Mouse (Mus musculus) hematopoietic stem cell, adult 5-6 weeks (primary cell): ENCODE data around the gene Lnx1. TPM values are rescaled to one million over a fixed set of nuclear protein-coding genes. Genes with fewer than 3 reads are reported as not detected.

Experiments used
- ATAC-seq, 2 experiments: fragments of 125-278 bp in 1 of 2; replicated peaks in 1 of 2; 2 replicates each; pipeline ENCODE4 v1.8.0; 2016 to 2017; ENCODE audit warnings: inconsistent platforms in 2 of 2, mild to moderate bottlenecking in 2 of 2, moderate number of reproducible peaks in 2 of 2, low read depth in 1 of 2, moderate TSS enrichment in 1 of 2; ENCODE audit not compliant: low FRiP score in 2 of 2, poor library complexity in 2 of 2, severe bottlenecking in 2 of 2, insufficient read depth in 1 of 2, low TSS enrichment in 1 of 2
- total RNA-seq: library from RNA; stranded (forward); fragments of 172-1452, 232-1000 nt; gene quantifications from 2 replicates; pipeline ENCODE4 v1.2.3, GENCODE M21; 2017

The Lnx1 gene
- 0.05 and 0.25 TPM in 2 replicates for total RNA-seq

DNA sequence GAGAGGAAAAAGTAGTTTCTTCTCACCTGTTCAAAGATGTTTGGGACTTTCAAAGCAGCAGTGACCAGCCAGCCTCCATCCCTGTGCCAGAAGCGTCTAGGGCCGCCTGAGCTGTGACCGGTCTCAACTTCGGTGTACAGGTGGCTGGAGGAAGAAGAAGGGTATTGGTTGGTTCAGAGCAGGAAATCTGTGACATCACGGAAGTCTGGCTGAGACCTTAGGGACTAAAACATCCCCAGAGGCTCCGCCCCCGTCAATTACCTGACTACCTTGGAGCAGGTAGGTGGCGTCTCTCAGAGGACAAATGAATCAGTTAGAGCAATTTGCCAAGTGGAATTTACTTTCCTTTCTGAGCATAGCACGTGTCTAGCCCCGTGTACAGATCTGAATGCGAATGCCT, at the start of gene Lnx1:
Gene Lnx1 (minus strand): TSS at position 147 of the 400 bp plus-strand sequence.
- no peak for ATAC-seq

DNA sequence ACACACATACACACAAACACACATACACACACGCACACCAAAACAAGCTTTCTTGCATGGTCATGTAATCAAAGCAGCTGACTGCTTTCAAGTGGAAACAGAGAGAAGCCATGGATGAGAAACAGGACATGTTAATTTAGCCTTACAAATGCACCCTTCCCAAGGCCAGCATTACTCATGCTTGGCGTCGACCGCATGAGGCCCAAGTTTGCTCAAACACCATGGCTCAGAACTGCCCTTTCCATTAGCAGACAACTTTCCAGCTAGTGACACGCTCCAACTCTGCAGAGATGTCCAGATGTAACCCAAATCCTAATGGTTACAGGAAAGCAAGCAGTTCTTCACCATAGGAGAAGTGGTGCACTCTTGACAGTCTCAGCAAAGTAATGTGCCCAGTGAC, 47.8 kb upstream of the Lnx1 start:
- ATAC-seq, result no peak

DNA sequence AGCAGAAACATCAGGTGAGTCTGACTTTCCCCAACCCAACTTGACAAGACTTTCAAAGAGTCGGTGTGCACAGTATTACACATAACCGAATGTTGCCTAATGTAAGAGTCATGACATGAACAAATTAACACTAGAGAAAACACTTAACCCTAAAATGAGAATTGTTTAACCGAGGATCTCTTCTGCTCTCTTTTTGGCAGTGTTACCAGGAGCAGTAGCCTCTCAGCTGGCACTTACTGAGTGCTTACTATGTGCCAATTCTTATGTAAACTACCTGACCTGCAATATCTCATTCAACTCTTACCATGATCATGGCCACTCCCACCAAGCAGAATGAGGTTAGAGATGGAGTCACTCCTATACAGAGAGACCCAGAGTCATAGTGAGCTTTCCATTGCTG, 44.8 kb upstream of the Lnx1 start:
- no peak for ATAC-seq

DNA sequence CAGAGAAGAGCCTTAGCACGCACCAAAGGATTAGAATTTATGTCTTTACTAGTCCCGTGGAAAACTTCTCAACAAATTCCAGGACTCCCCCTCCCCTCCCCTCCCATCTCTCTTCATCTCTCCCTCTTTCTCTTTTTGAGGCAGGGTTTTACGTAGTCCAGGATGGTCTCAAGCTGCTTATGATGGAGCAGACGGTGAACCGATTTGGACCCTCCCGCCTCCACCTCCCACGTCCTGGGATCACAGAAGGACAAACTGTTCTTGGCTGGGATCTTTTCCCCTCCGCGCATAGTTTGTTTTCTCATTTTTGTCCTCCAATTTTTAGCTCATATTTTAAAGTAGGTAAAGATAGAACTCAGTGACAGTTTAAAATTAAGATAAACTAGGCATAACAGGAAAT, 38.2 kb upstream of the Lnx1 start:
- ATAC-seq, result no peak

DNA sequence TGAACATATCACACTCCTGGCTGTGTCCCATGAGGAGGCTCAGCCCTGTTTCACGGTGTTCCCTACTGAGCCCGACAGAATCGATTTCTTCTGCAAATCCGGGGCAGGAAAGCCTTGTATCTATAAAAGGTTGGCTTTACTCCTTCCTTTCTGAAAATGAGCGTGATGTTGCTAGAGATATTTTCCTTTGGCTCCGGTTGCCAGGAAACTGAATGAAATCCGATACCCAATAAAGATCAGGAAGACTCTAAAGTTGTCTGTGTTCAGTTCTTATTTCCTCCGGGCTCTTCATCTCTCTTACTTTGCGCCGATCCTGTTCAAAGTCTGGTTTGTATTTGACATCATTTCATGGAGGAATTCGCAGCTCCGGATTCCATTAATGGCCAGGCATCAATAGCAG, 36.7 kb upstream of the Lnx1 start:
- ATAC-seq, result no peak

DNA sequence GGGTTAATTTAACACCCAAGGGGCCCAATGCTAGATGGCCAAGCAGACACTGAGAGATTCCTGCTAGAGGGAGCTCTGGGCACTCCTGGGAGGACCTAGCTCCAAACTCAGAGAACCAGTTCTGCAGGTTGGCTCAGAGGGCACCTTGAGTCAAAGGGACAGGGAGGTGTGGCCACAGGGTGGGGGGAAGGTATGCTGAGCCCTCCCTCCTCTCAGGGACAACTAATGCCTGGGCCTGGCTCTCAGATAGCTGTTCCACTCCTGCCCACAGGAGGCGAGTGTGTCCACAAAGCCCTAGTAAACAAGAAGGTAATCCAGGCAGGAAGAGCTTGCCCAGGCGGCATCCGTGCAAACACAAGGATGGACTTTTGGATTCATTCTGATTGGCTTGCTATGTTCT, 35.6 kb upstream of the Lnx1 start:
- ATAC-seq, result no peak

DNA sequence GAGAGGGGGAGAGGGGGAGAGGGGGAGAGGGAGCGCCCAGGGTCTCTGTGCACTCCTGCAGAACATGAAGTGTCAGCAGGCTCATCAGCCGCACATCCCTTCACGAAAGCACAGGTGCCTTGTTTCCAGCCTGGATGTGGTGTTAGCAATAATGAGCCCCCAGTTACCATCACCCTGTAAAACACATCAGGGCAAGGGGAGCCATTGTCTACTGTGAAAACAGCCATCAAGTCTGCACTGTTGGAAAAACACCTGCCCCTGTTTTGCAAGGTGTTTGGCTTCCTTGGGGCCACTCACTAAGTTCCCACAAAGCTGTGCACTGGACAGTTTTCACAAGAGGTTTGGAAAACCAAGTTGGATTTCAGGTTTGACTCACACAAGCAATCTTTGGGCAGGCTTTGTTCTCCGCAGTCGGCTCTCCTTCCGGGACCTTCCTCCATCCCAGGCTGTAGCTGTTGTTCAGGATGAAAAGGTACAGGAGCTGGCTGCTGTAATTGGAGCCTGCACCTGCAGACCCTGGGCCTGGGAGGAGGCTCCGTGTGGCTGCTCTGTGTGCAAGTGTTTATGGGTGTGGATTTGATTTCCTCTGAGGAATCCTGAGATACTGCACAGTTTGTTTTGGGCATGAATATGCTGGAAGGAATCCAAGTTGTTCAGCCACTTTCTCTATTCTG, 31.3 kb upstream of the Lnx1 start:
- ATAC-seq, result no peak

DNA sequence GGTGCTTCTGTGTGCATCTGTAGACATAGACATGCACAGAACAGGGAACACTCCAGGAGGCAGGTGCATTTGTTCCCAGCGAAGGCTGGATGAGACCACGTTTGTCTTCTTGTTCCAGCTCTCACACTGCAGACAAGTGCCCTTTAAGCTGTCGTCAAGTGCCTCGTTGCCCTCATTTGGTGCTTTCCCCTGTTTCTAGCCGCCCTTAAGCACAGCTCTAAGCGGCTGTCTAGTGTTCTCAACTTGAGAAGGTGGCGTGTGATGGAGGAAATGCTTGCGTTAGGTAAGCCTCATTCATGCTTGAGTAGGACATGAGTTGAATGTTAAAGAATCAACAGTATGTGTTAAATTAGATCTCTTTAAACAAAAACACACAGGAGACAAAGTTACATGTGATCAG, 29.9 kb upstream of the Lnx1 start:
- no peak for ATAC-seq

DNA sequence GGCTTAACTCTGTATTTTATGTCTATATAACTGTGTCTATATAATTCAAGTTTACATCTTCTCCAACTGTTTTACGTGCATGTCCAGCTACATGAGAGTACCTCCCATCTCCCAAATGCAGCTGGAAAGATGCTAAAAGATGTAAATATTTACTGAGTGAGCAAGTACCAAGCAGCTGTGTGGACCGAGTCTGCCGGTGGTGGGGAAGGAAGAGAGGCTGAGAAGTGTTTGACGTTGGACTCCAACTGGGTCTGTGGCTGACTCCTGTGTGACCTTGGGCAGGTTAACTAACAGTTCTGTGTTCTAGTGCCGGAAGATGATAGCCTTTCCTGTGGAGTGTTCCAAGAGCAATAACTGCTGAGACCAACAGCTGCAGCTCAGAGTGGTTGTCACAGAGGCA, 27.9 kb upstream of the Lnx1 start:
- ATAC-seq, result no peak

DNA sequence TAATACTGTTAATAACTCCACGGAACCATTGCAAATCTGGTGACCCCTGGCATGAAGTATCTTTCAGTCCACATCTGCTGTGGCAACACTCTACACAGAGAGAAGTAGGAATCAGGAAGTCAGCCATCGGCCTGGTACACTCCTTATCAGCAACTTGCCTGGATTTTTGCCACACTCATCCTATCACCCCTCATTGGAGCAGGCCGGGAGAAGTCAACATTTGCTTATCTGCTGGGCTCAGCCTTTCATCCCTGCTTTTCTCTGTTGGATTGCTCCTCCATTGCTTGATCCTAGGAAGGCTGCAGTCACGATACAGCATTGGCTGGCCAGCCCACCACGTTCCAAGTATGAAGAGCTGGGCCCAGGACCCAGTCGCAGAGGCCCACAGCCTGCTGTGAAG, 26.9 kb upstream of the Lnx1 start:
- ATAC-seq, result no peak; a peak in 1 of 4 replicates

DNA sequence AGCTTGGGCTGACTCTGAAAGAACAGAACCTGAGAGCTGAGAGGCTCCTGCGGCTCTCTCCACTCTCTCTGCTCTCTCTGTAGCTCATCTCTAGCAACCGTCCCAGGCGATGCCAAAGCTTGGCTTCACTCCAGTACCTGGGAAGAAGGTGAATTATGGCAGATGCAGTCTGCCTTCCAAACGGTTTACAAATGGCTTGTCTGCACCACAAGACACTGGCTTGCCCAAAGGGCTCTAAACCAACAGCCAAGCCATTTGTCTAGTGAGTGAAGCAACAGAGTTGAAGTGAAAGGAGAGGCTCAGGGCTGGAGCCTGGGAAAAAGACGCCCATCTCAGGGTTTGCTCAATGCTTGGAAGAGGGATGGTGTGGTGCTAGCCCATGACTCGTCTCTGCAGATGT, 25.5 kb upstream of the Lnx1 start:
- no peak for ATAC-seq

DNA sequence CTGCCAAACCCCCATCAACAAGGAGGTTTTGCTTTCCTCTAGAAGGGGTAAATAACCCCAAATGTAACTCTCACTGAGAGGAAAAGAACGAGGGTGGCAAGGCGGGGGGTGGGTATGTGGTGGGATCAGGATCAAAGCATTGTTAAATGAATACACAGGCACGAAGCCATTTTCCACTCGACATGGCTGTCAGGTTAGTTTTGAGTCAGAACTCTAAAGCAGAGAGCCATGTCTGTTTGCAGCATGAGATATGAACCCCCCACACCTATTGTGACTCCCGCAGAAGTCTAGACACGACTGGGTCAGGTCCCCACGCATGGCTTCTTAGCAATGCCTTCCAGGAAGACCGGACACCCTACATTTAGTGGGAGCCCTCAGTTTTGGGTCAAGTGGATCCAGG, 24.6 kb upstream of the Lnx1 start:
- ATAC-seq, result no peak

DNA sequence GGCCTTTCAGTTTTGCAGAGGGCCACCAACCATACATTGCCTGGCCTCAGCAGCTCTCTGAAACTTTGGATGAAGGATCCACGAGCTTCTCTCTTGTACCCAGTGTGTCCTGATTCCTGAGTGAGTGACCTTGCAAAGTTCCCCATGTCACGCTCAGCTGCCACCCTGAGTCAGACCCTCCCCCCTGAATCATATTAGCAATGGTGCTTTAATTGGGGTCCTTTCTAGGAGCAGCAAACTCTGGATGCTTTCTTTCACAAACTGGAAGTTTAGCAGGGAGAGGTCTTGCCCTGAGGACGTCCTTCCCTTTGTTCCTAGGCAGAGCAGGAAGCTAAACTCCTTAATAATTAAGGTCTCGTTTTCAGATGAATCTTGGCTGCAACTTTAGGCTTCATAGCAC, 22.8 kb upstream of the Lnx1 start:
- no peak for ATAC-seq

DNA sequence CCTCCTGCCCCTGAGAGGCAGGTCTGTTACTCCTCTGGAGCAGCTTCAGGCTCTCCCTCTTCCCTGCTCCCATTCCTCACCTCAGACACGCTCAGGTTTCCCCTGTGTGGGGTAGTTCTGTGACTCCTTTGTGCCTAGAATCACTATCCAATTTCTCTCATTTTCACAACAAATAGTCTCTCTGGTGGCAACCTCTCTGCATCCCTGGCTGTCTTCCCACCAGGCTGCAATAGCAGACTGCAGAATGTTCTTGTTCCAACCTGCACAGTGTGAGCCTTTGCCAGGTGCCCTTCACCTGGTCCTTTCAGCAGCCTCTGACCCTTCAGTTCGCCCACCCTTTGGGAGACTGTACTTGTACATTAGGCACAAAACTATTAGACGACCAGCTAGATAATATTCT, 19.1 kb upstream of the Lnx1 start:
- no peak for ATAC-seq

DNA sequence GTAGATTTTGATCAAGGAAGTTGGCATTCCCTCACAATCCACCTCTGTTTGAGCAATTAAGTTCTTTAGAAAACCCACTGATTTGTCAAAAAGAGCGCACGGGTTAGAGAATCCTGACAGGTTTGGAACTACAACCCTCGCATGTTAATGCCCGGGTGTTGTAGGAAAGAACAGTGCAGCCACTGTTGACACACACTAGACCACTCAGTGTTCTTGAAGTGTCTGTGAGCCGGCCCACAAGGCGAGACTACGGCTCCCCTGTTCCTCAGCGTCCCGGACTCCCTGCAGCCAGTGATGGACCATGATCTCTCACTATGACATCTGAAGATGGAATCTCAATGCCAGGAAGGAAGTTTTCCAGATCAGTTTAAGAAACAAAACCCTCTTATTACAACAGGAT, 17.9 kb upstream of the Lnx1 start:
- no peak for ATAC-seq

DNA sequence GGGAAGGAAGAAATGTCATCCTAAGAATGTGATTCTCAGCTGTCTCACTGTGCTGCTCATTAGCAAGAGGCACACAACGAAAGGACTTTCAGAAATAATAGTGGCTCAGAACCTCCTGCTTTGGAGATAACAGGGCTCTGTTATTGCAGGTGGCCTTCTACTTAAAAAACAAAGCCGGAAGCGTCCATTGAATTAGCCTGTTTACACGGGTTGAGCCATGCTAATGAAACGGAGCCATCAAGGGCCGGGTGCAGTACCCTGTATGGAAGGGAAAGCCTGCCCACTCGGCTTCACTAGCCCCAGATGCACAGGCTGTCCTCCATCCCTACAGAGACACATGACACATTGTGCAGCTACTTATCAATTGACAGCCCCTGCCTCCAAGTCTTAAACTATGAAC, 13.5 kb upstream of the Lnx1 start:
- no peak for ATAC-seq

DNA sequence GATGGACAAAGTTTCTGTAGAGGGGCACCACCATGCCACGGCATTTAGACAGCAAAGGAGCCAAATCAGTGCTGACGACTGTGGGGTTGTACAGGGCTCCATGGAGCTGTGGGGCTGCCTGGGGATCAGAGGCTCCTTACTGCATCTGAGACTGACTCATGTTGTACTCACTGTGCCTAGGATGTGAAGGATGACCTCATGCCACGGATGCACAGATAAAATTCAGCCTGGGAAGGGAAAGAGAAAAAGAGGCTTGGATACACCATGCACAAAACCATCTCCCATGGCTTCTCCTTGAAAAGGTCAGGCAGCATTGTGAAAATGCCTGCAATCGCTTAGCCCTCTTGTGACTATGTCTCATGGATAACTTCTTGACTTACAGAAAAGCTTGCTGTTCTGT, 10.1 kb upstream of the Lnx1 start:
- ATAC-seq, result no peak

DNA sequence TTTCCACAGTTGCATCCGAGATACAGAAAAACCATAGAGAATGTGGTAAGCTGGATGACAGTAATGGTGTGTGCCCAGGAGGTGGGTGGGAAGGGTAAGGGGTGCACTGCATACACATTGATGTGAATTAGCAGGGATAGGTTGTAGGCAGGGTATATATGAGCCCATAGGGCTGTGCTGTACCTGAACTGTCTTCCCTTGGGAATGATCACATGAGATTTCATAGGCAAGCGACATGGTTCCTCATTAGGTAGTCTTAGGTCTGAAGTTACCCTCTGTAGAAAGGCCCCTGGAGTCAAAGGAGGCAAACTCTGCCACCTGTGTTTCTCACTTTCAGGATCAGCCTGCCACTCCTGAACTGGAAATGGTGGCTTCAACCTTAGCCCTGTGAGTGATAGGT, 9.3 kb upstream of the Lnx1 start:
- no peak for ATAC-seq

DNA sequence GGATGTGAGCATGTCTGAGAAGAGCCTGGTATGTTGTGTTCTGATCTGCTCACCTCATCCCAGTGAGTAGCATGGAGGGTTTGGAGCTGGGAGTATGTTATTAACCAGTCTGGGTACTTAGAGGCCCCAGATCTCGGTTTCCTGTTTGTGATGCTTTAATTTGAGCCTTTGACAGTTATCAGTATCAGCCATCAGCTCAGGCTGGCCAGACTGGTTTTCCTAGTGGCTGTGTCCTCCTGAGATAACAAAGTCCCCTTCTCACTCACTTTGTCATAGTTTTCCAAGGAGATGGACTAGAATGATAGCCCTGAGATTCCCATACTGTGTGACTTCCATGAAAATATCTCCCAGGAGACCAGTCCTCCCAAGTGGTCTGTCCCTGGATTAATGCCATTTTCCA, 8.3 kb upstream of the Lnx1 start:
- no peak for ATAC-seq

DNA sequence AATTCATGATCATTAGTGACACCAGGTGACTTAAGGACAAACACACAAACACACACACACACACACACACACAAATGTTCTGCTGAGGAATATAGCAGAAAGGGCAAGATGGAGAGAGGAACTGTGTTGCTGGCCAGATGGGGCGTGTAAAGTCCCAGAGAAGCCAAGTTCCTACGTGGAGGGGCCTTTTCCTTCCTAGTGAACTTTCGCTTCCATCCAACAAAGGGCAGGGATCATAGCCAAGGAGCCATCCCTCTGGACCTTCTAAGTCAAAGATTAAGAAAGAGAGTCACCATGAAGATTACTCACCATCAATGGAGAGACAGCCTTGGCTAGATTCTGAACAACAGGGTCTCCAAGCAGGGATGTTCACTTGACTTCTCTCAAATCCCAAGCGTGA, 7.5 kb upstream of the Lnx1 start:
- no peak for ATAC-seq
